Mouse (Mus musculus) stomach, embryonic 14.5 days (tissue): ENCODE data around the gene Marc1. TPM values are rescaled to one million over a fixed set of nuclear protein-coding genes. Genes with fewer than 3 reads are reported as not detected.

Source experiments
- ATAC-seq: fragments of 200-750 bp; cut with Nextera tagmentation; 2 replicates; pipeline ENCODE4 v1.8.0; 2017; ENCODE audit warnings: low read depth, moderate TSS enrichment; ENCODE audit not compliant: insufficient number of reproducible peaks, insufficient read depth, low FRiP score
- H3K27ac ChIP-seq: fragments of 300-500 bp; sonication (generic); 2 replicates; pipeline ENCODE4 v1.5.1; 2014; ENCODE audit warnings: mild to moderate bottlenecking, low read length, moderate library complexity, mixed read lengths
- H3K27me3 ChIP-seq: fragments of 300-500 bp; sonication (generic); 2 replicates; pipeline ENCODE4 v1.6.1; 2014; ENCODE audit warnings: low read length, control low read depth, mixed read lengths; ENCODE audit not compliant: control insufficient read depth, insufficient read depth
- H3K36me3 ChIP-seq: fragments of 300-500 bp; sonication (generic); 2 replicates; pipeline ENCODE4 v1.6.1; 2014; ENCODE audit warnings: mild to moderate bottlenecking, control low read depth, low read length, moderate library complexity, mixed read lengths; ENCODE audit not compliant: control insufficient read depth, insufficient read depth
- H3K4me1 ChIP-seq: fragments of 300-500 bp; sonication (generic); 2 replicates; pipeline ENCODE4 v1.6.1; 2014; ENCODE audit warnings: low read length, control low read depth, mixed read lengths; ENCODE audit not compliant: control insufficient read depth, insufficient read depth
- H3K4me2 ChIP-seq: fragments of 300-500 bp; sonication (generic); replicated peaks from 2 replicates; pipeline ENCODE4 v1.6.1; 2014; ENCODE audit warnings: low read depth, low read length, control low read depth
- H3K4me3 ChIP-seq: fragments of 300-500 bp; sonication (generic); 2 replicates; pipeline ENCODE4 v1.5.1; 2014; ENCODE audit warnings: low read depth, low read length, control low read depth
- H3K9ac ChIP-seq: fragments of 300-500 bp; sonication (generic); replicated peaks from 2 replicates; pipeline ENCODE4 v1.6.1; 2014; ENCODE audit warnings: low read depth, mild to moderate bottlenecking, control low read depth, low read length, moderate library complexity, mixed read lengths
- H3K9me3 ChIP-seq: fragments of 300-500 bp; sonication (generic); 2 replicates; pipeline ENCODE4 v1.6.1; 2016; ENCODE audit warnings: low read depth, low read length, control low read depth; ENCODE audit not compliant: control insufficient read depth
- WGBS: fragments of 180-500 bp; shearing (Covaris S2); extraction: QIAGEN DNeasy Blood & Tissue Kit; methylation state at CpG from one replicate; pipeline ENCODE4 v1.1.7; 2014; 5-methylcytosine and 5-hydroxymethylcytosine counted together
- polyA plus RNA-seq: library from polyadenylated mRNA; unstranded; fragments of >200 nt; fragmentation: Nextera tagmentation; extraction: Ambion mirVana; gene quantifications from 2 replicates; pipeline ENCODE4 v1.2.1, GENCODE M21; 2014

Gene Marc1
- polyA plus RNA-seq, 1 experiment from 2014 or later = 0.20 TPM

DNA sequence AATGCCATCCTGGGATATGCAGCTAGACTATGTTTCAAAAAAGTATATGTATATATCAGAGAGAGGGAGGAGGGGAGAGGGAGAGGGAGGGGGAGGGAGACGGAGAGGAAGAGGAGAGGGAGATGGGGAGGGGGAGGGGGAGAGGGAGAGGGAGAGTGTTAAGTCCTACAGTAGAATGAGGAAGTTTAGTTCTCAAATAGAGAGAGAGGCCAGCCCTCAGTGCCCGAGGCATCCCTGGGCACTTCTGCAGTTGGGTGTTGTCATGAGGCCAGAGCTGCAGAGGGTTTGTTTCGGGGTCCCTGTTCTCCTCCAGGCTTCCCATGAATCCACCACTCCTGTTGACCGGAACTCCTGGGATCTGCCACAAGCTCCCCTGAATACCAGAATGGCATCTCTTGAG is 27.5 kb downstream of the Marc1 start:
- Histone ChIP-seq H3K36me3 (no peaks in the 10 kb centered on the region), H3K4me2 (no peak overlapping the region), H3K4me1 (peaks cover 24% of the 10 kb centered on the region), H3K9ac (no peak overlapping the region), H3K27ac (no peak overlapping the region), H3K9me3 (no peaks in the 10 kb centered on the region), H3K27me3 (no peaks in the 10 kb centered on the region), H3K4me3 (no peak overlapping the region)
- 69% methylated on average over 4 of the region's 4 CpGs for WGBS
- ATAC-seq = no peak

DNA sequence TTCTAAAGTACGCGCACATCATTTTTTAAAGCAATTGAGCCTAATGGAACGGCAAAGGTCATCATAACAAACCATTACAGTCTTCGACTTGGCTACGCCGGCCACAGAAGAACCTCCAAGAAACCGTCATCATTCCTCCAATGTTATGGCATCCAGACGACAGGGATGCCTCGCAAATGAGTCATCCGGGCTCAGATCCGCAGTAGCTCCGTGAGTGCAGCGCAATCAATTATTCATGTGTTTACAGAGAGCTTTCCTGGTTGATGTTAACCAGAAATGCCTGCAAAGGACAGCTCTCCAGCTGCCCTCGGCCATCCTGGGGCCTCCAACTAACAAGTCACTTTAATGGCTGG is 29.0 kb downstream of the Marc1 start:
- peaks cover 24% of the 10 kb centered on the region for H3K4me1 ChIP-seq
- H3K4me2 ChIP-seq = no peak overlapping the region
- H3K9ac ChIP-seq = no peak overlapping the region
- H3K27ac ChIP-seq = peak overlapping the region; percentile 49; the same call in 1 of the 2 replicates
- H3K27me3 ChIP-seq = no peaks in the 10 kb centered on the region
- H3K36me3 ChIP-seq = no peaks in the 10 kb centered on the region
- H3K9me3 ChIP-seq = no peaks in the 10 kb centered on the region
- H3K4me3 ChIP-seq = no peak overlapping the region
- peak; percentile 79; the same call in 1 of the 2 replicates for ATAC-seq
- 14% methylated on average over 14 of the region's 14 CpGs for WGBS

DNA sequence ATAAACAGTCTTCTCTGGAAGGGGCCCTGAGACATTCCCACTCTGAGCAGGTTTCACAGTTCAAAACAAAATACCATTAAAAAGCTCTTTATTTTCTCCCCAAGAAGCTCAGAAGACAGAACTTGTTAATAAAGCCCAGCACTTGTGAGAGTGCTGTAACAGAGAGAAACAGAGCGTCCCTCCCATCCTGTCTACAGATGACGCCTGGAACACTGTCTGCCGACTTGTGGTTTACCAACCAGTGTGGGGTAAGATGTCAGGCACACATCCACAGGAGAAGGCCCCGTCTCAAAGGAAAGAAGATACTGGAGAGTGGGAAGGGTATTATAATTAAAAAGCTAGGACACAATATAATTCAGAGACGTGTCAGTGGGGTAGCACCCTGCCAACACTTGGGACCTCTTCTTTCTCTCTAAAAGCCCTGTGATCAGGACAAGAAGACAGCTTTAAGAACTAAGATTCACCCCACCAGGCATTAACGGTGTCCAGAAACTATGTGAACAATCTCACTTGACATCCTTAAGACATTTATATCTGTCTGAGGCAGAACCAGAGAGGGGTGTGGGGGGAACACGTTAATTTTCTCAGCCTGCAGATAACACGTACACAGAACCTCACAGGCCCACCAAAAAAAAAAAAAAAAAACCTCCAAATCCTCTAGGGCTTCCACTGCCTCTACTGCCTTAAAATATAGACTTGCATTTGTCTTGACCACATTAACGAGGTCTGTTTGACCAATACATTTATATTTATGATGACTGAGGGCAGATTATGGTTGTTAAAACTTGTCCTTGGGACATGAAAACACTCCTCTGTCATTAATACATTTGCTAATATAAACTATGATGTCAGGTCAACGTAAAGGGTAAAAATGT is 29.6 kb downstream of the Marc1 start:
- no peak overlapping the region for H3K4me3 ChIP-seq
- no peak overlapping the region for H3K9ac ChIP-seq
- H3K9me3 ChIP-seq = no peaks in the 10 kb centered on the region
- H3K27ac ChIP-seq = peak overlapping the region; percentile 49; the same call in 1 of the 2 replicates
- no peaks in the 10 kb centered on the region for H3K36me3 ChIP-seq
- WGBS = 26% methylated on average over 10 of the region's 10 CpGs
- H3K4me1 ChIP-seq = peaks cover 24% of the 10 kb centered on the region
- H3K4me2 ChIP-seq = no peak overlapping the region
- peak; percentile 12; the same call in 1 of the 2 replicates for ATAC-seq
- 0 out of 2 replicates have a peak, but pooled peaks cover under 1% of the 10 kb centered on the region for H3K27me3 ChIP-seq

DNA sequence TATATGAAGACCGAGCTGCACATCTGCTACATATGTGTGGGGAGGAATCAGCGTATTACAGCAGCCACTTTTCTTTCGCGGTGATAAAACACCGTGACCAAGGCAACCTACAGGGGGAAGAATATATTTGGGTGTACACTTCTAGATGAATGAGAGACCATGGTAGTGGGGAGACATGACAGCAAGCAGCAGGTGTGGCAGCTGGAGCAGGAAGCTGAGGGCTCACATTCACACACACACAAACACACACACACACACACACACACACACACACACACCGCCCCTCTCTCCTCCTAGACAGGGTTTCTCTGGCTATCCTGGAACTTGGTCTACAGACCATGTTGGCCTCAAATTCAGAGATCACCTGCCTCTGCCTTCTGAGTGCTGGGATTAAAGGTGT is 33.0 kb downstream of the Marc1 start:
- H3K4me1 ChIP-seq = peaks cover 24% of the 10 kb centered on the region
- no peaks in the 10 kb centered on the region for H3K9me3 ChIP-seq
- H3K9ac ChIP-seq = no peak overlapping the region
- no peak overlapping the region for H3K27ac ChIP-seq
- 86% methylated on average over 6 of the region's 6 CpGs for WGBS
- H3K27me3 ChIP-seq = peaks cover 4% of the 10 kb centered on the region; the same call in 1 of the 2 replicates
- no peak overlapping the region for H3K4me3 ChIP-seq
- no peaks in the 10 kb centered on the region for H3K36me3 ChIP-seq
- H3K4me2 ChIP-seq = no peak overlapping the region
- no peak for ATAC-seq

DNA sequence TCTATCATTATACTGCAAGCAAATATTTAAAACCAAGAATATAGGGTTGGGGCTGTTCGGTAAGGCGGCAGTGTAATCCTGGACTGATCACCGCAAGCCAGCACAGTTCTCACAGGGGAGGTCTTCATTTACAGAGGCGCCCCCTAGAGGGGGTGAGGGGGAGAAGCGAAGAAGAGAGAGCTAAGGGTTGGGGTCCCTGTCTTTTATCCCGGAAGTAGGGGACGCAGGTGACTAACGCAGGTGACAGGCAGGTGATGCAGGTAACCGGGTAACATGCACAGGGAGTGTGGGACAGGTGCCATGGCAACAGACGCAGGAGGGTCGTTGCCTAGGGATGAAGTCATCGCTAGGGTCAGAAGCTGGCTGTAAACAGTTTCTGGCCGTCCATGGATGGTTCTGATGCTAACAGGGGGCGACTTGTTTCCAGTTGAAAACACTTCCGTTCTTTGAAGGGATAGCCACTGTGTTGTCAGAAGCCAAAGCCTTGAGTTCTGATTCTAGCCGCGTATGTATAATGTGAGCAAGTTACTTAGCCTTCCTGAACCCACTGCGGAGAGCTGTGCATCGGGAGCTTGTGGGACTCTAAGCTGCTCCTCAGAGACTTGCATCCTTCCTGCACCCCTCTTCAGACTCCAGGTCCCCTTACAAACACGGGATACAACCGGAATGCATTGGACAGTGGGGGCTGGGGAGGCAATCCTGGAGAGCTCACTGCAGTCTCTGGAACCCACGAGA is 33.9 kb downstream of the Marc1 start:
- peaks cover 4% of the 10 kb centered on the region; the same call in 1 of the 2 replicates for H3K27me3 ChIP-seq
- ATAC-seq = no peak

DNA sequence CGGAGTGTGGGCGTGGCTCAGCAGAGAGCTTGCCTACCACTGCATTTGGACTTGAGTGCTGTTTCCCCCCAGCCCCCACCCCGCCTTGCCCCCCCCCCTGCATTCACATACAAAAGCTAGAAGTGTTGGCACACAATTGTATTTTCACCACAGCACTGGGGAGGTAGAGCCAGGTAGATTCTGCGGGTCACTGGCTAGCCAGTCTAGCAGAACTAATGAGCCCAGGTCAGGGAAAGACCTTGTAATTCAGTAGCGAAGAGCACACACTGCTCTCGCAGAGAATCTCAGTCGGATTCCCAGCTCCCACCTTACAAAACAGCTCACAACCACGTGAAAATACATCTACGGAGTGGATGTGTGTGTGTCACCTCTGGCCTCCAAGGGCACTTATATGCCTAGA is 35.8 kb downstream of the Marc1 start:
- H3K27me3 ChIP-seq = peaks cover 5% of the 10 kb centered on the region; the same call in 1 of the 2 replicates
- 56% methylated on average over 9 of the region's 9 CpGs for WGBS

More for the DNA sequence above, 33.9 kb downstream of the Marc1 start:
- H3K4me1 ChIP-seq = peaks cover 14% of the 10 kb centered on the region
- H3K9me3 ChIP-seq = no peaks in the 10 kb centered on the region
- H3K36me3 ChIP-seq = no peaks in the 10 kb centered on the region
- no peak overlapping the region for H3K9ac ChIP-seq
- H3K4me3 ChIP-seq = no peak overlapping the region
- WGBS = 28% methylated on average over 22 of the region's 22 CpGs
- no peak overlapping the region for H3K27ac ChIP-seq
- H3K4me2 ChIP-seq = no peak overlapping the region

DNA sequence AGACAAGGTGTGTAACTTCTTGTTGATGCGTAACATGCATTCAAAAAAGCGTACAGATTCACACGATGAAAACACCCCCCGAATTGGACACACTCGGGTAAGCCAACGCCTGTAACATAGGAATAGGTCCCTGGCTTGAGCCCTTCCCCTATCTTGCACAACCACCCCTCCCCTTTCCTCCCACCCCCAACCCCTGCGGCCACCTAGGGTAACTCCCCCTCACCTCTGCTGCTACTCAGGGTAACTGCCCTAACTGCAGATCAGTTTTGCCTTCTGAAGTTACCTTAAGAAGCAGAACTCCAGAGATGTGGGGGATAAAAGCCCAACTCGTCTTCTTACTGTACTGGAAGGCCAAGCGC is 39.2 kb downstream of the Marc1 start:
- peaks cover 3% of the 10 kb centered on the region; the same call in 1 of the 2 replicates for H3K4me1 ChIP-seq
- H3K27ac ChIP-seq = no peak overlapping the region
- no peaks in the 10 kb centered on the region for H3K9me3 ChIP-seq
- no peak overlapping the region for H3K4me2 ChIP-seq
- H3K4me3 ChIP-seq = no peak overlapping the region
- ATAC-seq = no peak
- H3K36me3 ChIP-seq = no peaks in the 10 kb centered on the region
- H3K27me3 ChIP-seq = peaks cover 7% of the 10 kb centered on the region; the same call in 1 of the 2 replicates
- H3K9ac ChIP-seq = no peak overlapping the region
- WGBS = 16% methylated on average over 9 of the region's 9 CpGs

More for the DNA sequence above, 35.8 kb downstream of the Marc1 start:
- Histone ChIP-seq H3K4me1 (peaks cover 3% of the 10 kb centered on the region; the same call in 1 of the 2 replicates), H3K4me3 (no peak overlapping the region), H3K27ac (no peak overlapping the region), H3K9me3 (no peaks in the 10 kb centered on the region), H3K9ac (no peak overlapping the region), H3K36me3 (no peaks in the 10 kb centered on the region), H3K4me2 (no peak overlapping the region)
- ATAC-seq = no peak

DNA sequence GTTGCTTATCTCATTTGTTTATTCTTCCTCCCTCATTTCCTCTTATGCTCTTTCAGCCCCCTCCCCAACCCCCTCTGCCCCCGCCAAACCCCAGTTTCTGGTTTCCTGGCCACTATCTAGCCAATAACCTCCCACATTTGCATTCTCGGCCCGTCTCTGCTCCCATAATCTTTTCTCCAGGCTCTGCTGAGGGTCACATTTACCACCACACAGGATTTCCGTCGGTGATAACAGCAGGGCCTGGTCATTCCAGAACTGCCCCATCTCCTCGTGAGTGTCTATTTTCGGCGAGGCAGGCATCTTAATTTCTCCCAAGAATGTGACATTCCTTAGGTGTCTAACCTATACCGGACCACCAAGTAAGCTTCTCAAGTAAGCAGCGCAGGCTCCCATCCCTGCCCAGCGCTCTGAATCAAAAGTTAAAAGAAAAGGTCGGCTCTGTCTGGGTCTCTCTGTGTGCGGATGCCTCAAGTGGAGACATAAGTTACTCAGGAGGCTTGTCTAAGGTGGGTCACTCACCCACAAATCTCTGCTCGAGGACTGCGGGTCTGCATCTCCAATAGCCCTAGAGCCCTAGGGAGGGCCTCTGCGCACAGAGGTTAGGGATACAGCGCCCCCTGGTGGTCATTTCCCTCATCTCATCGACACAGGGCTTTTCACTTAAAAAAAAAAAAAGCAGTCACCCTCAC is 39.8 kb downstream of the Marc1 start:
- Histone ChIP-seq H3K27me3 (peaks cover 5% of the 10 kb centered on the region; the same call in 1 of the 2 replicates), H3K9me3 (no peaks in the 10 kb centered on the region), H3K4me1 (peaks cover 3% of the 10 kb centered on the region; the same call in 1 of the 2 replicates), H3K36me3 (no peaks in the 10 kb centered on the region), H3K27ac (no peak overlapping the region), H3K4me2 (no peak overlapping the region), H3K4me3 (no peak overlapping the region), H3K9ac (no peak overlapping the region)
- no peak for ATAC-seq
- WGBS = 12% methylated on average over 18 of the region's 18 CpGs
